Mouse (Mus musculus): ENCODE data around the gene Slc5a5. TPM values are rescaled to one million over a fixed set of nuclear protein-coding genes. Genes with fewer than 3 reads are reported as not detected.

Gene Slc5a5
- polyA plus RNA-seq, 1 experiment from 2014 or later, result 0.09 TPM

DNA sequence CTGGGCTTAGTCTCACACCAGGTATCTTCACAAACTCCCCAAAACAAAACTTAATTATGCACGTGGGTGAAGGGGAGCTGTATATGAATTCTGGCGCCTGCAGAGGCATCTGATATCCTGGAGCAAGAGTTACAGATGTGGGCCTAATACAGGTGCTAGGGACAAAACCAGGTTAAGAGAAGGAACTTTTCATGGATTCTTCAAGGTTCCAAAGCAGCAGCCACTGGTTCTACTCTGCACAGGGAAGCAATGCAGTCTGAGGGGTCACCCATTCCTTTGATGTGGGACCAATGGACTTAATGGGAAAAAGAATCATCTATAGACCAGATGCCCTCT is 1.8 kb upstream of the Slc5a5 start:
- Histone ChIP-seq H3K4me3 (ENCODE audit: low read depth, low read length) (no peak overlapping the region), H3K4me1 (ENCODE audit: control insufficient read depth, insufficient read depth, low read length) (peaks cover 12% of the 10 kb centered on the region), H3K9ac (ENCODE audit: low read length) (no peak overlapping the region), H3K27me3 (ENCODE audit: control insufficient read depth, insufficient read depth, low read length) (peaks cover 34% of the 10 kb centered on the region), H3K9me3 (ENCODE audit: control insufficient read depth, low read length) (no peaks in the 10 kb centered on the region), H3K27ac (replicated peaks; ENCODE audit: low read depth, low read length) (no peak overlapping the region), H3K4me2 (ENCODE audit: low read depth, severe bottlenecking) (no peak overlapping the region), H3K36me3 (ENCODE audit: control insufficient read depth, insufficient read depth, low read length) (peaks cover 12% of the 10 kb centered on the region)
- 70% methylated on average over 2 of the region's 2 CpGs for WGBS
- DNase-seq (ENCODE audit: low spot score) (no peak), ATAC-seq (ENCODE audit: insufficient number of reproducible peaks, low FRiP score, low TSS enrichment, low read depth) (no peak)

DNA sequence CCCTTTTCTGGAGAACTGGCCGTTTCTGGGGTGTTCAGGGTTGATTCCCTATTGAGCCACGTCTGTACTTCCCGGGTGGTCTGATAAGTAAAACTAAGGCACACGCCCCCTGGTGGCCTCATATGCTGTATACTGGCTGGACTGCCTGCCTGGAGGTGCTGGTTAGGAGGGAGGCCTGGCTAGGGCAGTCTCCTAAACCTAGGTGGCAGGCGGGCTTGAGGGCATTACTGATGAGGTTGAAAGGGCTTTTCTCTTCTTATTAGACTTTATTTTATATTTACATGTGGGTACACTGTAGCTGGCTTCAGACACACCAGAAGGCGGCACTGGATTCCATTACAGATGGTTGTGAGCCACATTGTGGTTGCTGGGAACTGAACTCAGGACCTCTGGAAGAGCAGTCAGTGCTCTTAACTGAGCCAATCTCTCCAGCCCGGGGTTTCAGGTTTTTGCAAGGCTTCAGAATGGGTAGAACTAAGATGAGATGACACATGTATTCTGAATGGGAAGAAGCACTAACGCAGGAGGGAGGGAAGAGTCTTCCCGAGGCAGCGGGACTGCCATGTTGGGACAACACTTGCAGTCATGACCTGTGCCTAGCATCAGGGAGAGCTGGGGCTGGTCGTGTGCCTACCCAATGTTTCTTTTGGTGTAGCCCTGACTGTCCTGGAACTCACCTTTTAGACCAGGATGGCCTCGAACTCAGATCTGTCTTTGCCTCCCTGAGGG is 1.3 kb upstream of the Slc5a5 start:
- Histone ChIP-seq H3K4me2 (ENCODE audit: low read depth, severe bottlenecking) (no peak overlapping the region), H3K27ac (replicated peaks; ENCODE audit: low read depth, low read length) (no peak overlapping the region), H3K4me1 (ENCODE audit: control insufficient read depth, insufficient read depth, low read length) (peaks cover 12% of the 10 kb centered on the region), H3K9ac (ENCODE audit: low read length) (no peak overlapping the region), H3K27me3 (ENCODE audit: control insufficient read depth, insufficient read depth, low read length) (peaks cover 34% of the 10 kb centered on the region), H3K9me3 (ENCODE audit: control insufficient read depth, low read length) (no peaks in the 10 kb centered on the region), H3K36me3 (ENCODE audit: control insufficient read depth, insufficient read depth, low read length) (peaks cover 12% of the 10 kb centered on the region), H3K4me3 (ENCODE audit: low read depth, low read length) (no peak overlapping the region)
- peak; percentile 15; the same call in 1 of the 2 replicates for ATAC-seq (ENCODE audit: insufficient number of reproducible peaks, low FRiP score, low TSS enrichment, low read depth)
- DNase-seq (ENCODE audit: low spot score), result peak; percentile 90
- WGBS, result 26% methylated on average over 12 of the region's 12 CpGs

- peak; percentile 50 for DNase-seq (ENCODE audit: low spot score)
- Histone ChIP-seq H3K9ac (ENCODE audit: low read length) (no peak overlapping the region), H3K27me3 (ENCODE audit: control insufficient read depth, insufficient read depth, low read length) (peaks cover 37% of the 10 kb centered on the region), H3K9me3 (ENCODE audit: control insufficient read depth, low read length) (no peaks in the 10 kb centered on the region), H3K36me3 (ENCODE audit: control insufficient read depth, insufficient read depth, low read length) (peaks cover 12% of the 10 kb centered on the region), H3K4me3 (ENCODE audit: low read depth, low read length) (peak overlapping the region; percentile 17), H3K27ac (replicated peaks; ENCODE audit: low read depth, low read length) (no peak overlapping the region), H3K4me1 (ENCODE audit: control insufficient read depth, insufficient read depth, low read length) (peaks cover 12% of the 10 kb centered on the region), H3K4me2 (ENCODE audit: low read depth, severe bottlenecking) (peak overlapping the region; percentile 31)
- 29% methylated on average over 20 of the region's 20 CpGs for WGBS
- ATAC-seq (ENCODE audit: insufficient number of reproducible peaks, low FRiP score, low TSS enrichment, low read depth), result no peak; the same call in 1 of the 2 replicates
These were observed 519 bp upstream of the Slc5a5 start for GRCm38 (mm10) chr8:70892896-70893655.

- WGBS, result 3% methylated on average over 21 of the region's 21 CpGs
- H3K4me3 ChIP-seq (ENCODE audit: low read depth, low read length), result no peak overlapping the region
These were observed 1.2 kb downstream of the Slc5a5 start for GRCm38 (mm10) chr8:70891356-70891755.

DNA sequence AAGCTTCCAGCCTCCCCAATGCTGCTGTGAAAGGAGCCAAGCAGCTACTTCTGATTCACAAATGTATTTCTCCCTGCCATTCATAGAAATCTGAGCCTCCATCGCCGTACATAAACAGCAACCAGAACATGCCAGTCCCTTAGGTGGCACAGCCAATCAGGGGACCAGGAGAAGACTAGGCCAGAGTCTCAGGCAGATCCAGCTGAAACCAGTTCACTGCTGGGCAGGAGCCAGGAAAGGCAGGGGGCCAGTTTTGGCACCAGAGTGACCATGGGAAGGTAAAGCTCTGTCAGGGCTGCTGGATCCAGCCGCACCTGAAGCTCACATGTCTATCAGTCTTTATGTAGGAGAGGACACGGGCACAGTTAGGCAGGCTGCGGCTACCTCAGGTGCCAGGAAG is 1.9 kb downstream of the Slc5a5 start:
- no peaks in the 10 kb centered on the region for H3K9me3 ChIP-seq (ENCODE audit: control insufficient read depth, low read length)
- H3K4me3 ChIP-seq (ENCODE audit: low read depth, low read length), result no peak overlapping the region
- ATAC-seq (ENCODE audit: insufficient number of reproducible peaks, low FRiP score, low TSS enrichment, low read depth) (no peak), DNase-seq (ENCODE audit: low spot score) (no peak)
- 91% methylated on average over 5 of the region's 5 CpGs for WGBS
- H3K4me1 ChIP-seq (ENCODE audit: control insufficient read depth, insufficient read depth, low read length), result peaks cover 10% of the 10 kb centered on the region
- no peak overlapping the region for H3K27ac ChIP-seq (replicated peaks; ENCODE audit: low read depth, low read length)
- peaks cover 37% of the 10 kb centered on the region for H3K27me3 ChIP-seq (ENCODE audit: control insufficient read depth, insufficient read depth, low read length)
- no peak overlapping the region for H3K4me2 ChIP-seq (ENCODE audit: low read depth, severe bottlenecking)
- H3K36me3 ChIP-seq (ENCODE audit: control insufficient read depth, insufficient read depth, low read length), result peaks cover 9% of the 10 kb centered on the region
- no peak overlapping the region for H3K9ac ChIP-seq (ENCODE audit: low read length)

More at GRCm38 (mm10) chr8:70891356-70891755, 1.2 kb downstream of the Slc5a5 start:
- no peak overlapping the region for H3K4me2 ChIP-seq (ENCODE audit: low read depth, severe bottlenecking)
- H3K4me1 ChIP-seq (ENCODE audit: control insufficient read depth, insufficient read depth, low read length), result peaks cover 12% of the 10 kb centered on the region
- no peaks in the 10 kb centered on the region for H3K9me3 ChIP-seq (ENCODE audit: control insufficient read depth, low read length)
- H3K9ac ChIP-seq (ENCODE audit: low read length), result no peak overlapping the region
- DNase-seq (ENCODE audit: low spot score) (peak; percentile 61), ATAC-seq (ENCODE audit: insufficient number of reproducible peaks, low FRiP score, low TSS enrichment, low read depth) (no peak)
- peaks cover 37% of the 10 kb centered on the region for H3K27me3 ChIP-seq (ENCODE audit: control insufficient read depth, insufficient read depth, low read length)
- peaks cover 12% of the 10 kb centered on the region for H3K36me3 ChIP-seq (ENCODE audit: control insufficient read depth, insufficient read depth, low read length)
- H3K27ac ChIP-seq (replicated peaks; ENCODE audit: low read depth, low read length), result no peak overlapping the region

DNA sequence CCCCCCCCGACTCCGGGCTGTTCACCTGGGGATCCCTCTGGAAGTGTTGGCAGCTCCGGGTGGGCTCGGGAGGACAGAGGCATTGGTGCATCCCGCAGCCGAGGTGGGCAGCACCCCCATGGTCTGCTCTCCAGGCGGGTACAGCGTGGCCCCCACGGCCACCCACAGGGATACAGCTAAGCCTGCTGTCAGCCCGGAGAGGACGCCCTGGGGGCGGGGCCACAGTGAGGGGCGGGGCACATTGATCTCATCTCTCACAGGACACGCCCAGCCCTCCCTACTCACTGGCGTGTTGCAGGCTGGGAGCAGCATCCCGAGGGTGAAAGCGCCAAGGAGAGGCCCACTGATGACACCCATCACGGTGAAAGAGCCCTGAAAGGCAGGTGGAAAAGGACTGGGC is 4.9 kb downstream of the Slc5a5 start:
- H3K4me3 ChIP-seq (ENCODE audit: low read depth, low read length), result no peak overlapping the region
- H3K4me2 ChIP-seq (ENCODE audit: low read depth, severe bottlenecking), result no peak overlapping the region
- no peaks in the 10 kb centered on the region for H3K36me3 ChIP-seq (ENCODE audit: control insufficient read depth, insufficient read depth, low read length)
- no peaks in the 10 kb centered on the region for H3K9me3 ChIP-seq (ENCODE audit: control insufficient read depth, low read length)
- WGBS, result 3% methylated on average over 14 of the region's 18 CpGs
- no peak overlapping the region for H3K27ac ChIP-seq (replicated peaks; ENCODE audit: low read depth, low read length)
- peaks cover 10% of the 10 kb centered on the region for H3K4me1 ChIP-seq (ENCODE audit: control insufficient read depth, insufficient read depth, low read length)
- no peak overlapping the region for H3K9ac ChIP-seq (ENCODE audit: low read length)
- DNase-seq (ENCODE audit: low spot score) (peak; percentile 38), ATAC-seq (ENCODE audit: insufficient number of reproducible peaks, low FRiP score, low TSS enrichment, low read depth) (no peak)
- H3K27me3 ChIP-seq (ENCODE audit: control insufficient read depth, insufficient read depth, low read length), result peaks cover 26% of the 10 kb centered on the region

DNA sequence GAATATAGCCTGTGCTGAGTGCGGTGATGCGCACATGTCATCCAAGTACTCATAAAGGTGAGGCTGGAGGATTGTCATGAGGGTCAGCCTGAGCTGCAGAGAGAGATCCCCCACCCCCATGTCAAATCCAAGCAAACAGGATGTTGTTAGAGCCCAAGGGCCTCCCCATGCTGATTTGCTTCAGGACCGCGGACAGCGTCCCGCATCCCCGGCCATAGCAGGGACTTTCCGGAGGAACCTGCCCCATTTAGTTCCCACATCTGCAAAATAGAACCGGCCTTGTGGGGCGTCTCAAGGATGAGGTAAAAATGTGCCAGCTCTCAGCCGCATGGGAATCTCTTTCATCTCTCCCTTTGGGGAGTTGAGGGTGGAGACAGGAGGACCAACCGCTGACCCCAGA is 6.9 kb downstream of the Slc5a5 start:
- WGBS, result 14% methylated on average over 12 of the region's 12 CpGs
- no peak overlapping the region for H3K4me3 ChIP-seq (ENCODE audit: low read depth, low read length)
- DNase-seq (ENCODE audit: low spot score) (peak; percentile 77), ATAC-seq (ENCODE audit: insufficient number of reproducible peaks, low FRiP score, low TSS enrichment, low read depth) (no peak)
- H3K9me3 ChIP-seq (ENCODE audit: control insufficient read depth, low read length), result no peaks in the 10 kb centered on the region
- no peaks in the 10 kb centered on the region for H3K4me1 ChIP-seq (ENCODE audit: control insufficient read depth, insufficient read depth, low read length)
- no peak overlapping the region for H3K4me2 ChIP-seq (ENCODE audit: low read depth, severe bottlenecking)
- H3K36me3 ChIP-seq (ENCODE audit: control insufficient read depth, insufficient read depth, low read length), result no peaks in the 10 kb centered on the region
- peaks cover 6% of the 10 kb centered on the region for H3K27me3 ChIP-seq (ENCODE audit: control insufficient read depth, insufficient read depth, low read length)
- H3K27ac ChIP-seq (replicated peaks; ENCODE audit: low read depth, low read length), result no peak overlapping the region
- H3K9ac ChIP-seq (ENCODE audit: low read length), result no peak overlapping the region

DNA sequence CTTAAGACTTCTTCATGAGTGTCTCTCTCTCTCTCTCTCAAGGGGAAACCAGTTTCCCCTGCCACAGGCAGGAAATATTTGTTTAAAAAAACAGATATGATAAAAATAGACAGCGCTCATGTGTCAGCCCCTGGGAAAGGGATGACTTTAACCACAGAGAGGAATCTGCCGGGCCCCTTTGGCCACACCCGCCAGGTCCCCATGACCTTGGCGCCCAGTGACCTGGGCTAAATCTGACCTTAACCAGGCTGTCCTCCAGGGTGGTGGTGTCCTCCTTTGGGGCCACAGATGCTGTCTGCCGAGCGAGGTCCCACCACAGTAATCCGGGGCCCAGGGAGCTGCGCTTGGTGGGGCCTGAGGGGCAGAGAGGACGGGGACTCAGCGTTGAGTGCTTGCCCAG is 7.9 kb downstream of the Slc5a5 start:
- no peak overlapping the region for H3K4me3 ChIP-seq (ENCODE audit: low read depth, low read length)
- H3K27me3 ChIP-seq (ENCODE audit: control insufficient read depth, insufficient read depth, low read length), result 0 out of 2 replicates have a peak, but pooled peaks cover 3% of the 10 kb centered on the region
- no peaks in the 10 kb centered on the region for H3K9me3 ChIP-seq (ENCODE audit: control insufficient read depth, low read length)
- H3K4me1 ChIP-seq (ENCODE audit: control insufficient read depth, insufficient read depth, low read length), result 0 out of 2 replicates have a peak, but pooled peaks cover 2% of the 10 kb centered on the region
- ATAC-seq (ENCODE audit: insufficient number of reproducible peaks, low FRiP score, low TSS enrichment, low read depth) (no peak), DNase-seq (ENCODE audit: low spot score) (no peak)
- 89% methylated on average over 10 of the region's 10 CpGs for WGBS
- no peak overlapping the region for H3K4me2 ChIP-seq (ENCODE audit: low read depth, severe bottlenecking)
- no peaks in the 10 kb centered on the region for H3K36me3 ChIP-seq (ENCODE audit: control insufficient read depth, insufficient read depth, low read length)
- no peak overlapping the region for H3K9ac ChIP-seq (ENCODE audit: low read length)
- no peak overlapping the region for H3K27ac ChIP-seq (replicated peaks; ENCODE audit: low read depth, low read length)

All from limb, embryonic 11.5 days (tissue).